Mouse (Mus musculus): ENCODE data around the gene Rpl6. TPM values are rescaled to one million over a fixed set of nuclear protein-coding genes. Genes with fewer than 3 reads are reported as not detected.

Rpl6 gene
- total RNA-seq (2014; rRNA removed) (343 and 354 TPM in 2 replicates), polyA plus RNA-seq (2015; fragmentation: Nextera tagmentation; extraction: Ambion mirVana) (359 and 380 TPM in 2 replicates)

DNA sequence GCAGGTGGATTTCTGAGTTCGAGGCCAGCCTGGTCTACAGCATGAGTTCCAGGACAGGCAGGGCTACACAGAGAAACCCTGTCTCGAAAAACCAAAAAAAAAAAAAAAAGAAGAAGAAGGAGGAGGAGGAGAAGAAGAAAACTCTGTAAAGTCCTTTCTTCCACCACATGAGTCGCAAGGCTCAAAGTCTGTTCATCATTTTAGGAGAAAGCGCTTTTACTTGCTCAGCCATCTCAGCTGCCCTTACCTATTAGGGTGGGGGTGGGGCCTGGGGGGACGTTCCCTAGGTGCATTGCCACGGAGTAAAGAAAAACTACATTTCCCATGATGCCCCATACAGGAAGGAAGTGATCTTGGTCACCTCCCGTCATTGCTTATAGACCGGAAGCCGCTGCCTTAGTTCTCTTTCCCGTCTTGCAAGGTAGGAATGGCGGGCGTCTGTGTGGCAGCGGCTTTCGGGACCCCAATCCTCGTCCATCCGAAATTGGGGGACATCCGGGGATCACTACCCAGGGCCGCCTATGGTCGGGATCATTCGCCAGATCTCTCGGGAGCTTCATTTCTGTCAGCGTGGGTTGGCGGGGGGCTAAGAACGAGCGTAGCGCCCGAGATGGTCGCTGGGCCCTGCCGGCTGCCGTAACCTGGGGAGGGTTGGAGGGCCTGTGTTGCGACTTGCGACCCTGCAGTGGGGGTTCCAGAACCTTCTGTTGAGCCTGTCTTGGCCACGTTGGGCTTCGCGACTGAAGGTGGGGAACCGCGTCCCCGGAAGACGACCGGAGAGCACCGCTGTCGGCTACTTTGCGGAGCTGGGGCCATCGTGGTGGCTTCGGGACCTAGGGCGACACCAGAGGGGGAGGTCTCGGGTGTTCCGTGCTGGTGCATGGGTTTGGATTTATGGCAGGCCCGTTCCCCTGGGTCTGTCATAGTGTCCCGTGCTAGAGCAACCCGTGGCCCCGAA is at the start of gene Rpl6:
TSS of gene Rpl6 (plus strand) at position 350 of the 958 bp plus-strand sequence.
- TF ChIP-seq CTCF (IDR thresholded peaks at IDR 0.05; ENCODE audit: low read depth): no peak
- Histone ChIP-seq H3K4me3 (ENCODE audit: low read length) (peak within 1 kb of the TSS; percentile 93), H3K9ac (replicated peaks; ENCODE audit: low read length) (peak within 1 kb of the TSS; percentile 94), H3K36me3 (ENCODE audit: insufficient read depth, low read length) (peaks cover 30% of the 10 kb centered on the region), H3K4me2 (ENCODE audit: low read depth, low read length) (peak within 1 kb of the TSS; percentile 82), H3K27ac (peak within 1 kb of the TSS; percentile 85), H3K4me1 (ENCODE audit: insufficient read depth, low read length) (no peaks in the 10 kb centered on the region), H3K9me3 (ENCODE audit: low read length) (no peaks in the 10 kb centered on the region), H3K27me3 (ENCODE audit: insufficient read depth, low read length) (no peaks in the 10 kb centered on the region)
- DNase-seq (ENCODE audit: low spot score) (peak; percentile 93), ATAC-seq (peak; percentile 95)
- WGBS: 2% methylated on average over 52 of the region's 52 CpGs

DNA sequence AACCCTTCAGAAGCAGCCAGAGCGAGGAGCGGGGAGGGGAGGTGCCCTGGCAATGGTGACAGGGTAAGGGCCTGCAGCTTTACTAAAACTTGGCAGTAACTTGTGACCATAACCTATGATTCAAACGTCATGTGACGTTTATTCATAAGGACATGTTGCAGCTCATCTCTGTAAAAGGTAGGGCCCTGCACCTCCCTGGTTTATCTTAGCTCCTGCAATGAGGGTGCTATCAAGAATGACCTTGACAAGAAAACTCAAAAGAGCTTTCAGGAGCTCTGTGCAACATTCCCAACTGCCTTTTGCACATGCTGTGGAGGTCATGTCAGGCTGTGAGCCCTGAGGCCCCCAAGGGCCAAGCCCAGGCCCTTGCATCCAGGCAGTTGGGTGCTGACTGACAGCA is 48.2 kb upstream of the Rpl6 start:
- WGBS: 87% methylated on average over 4 of the region's 4 CpGs
- H3K36me3 ChIP-seq (ENCODE audit: insufficient read depth, low read length): peaks cover 25% of the 10 kb centered on the region

DNA sequence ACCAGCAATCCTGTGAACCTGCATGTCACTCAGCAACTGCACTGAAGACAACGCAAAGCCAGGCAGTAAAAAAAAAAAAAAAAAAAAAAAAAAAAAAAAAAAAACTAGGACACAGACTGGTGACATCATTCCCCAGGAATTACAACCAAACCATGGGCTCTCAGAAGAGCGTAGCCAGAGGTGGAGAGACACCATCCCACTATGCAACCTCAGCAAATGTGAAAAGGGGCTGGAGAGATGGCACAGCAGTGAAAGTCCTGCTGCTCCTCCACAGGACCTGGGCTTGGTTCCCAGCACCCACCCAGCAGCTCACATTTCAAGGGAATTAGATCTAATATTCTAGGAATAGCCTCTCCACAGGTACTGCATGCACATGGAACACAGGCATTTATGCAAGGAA is 47.3 kb upstream of the Rpl6 start:
- Histone ChIP-seq H3K36me3 (ENCODE audit: insufficient read depth, low read length) (peaks cover 24% of the 10 kb centered on the region), H3K4me1 (ENCODE audit: insufficient read depth, low read length) (no peaks in the 10 kb centered on the region), H3K4me3 (ENCODE audit: low read length) (no peak overlapping the region), H3K9me3 (ENCODE audit: low read length) (no peaks in the 10 kb centered on the region), H3K27ac (no peak overlapping the region), H3K9ac (replicated peaks; ENCODE audit: low read length) (no peak overlapping the region), H3K27me3 (ENCODE audit: insufficient read depth, low read length) (no peaks in the 10 kb centered on the region), H3K4me2 (ENCODE audit: low read depth, low read length) (no peak overlapping the region)
- TF ChIP-seq CTCF (IDR thresholded peaks at IDR 0.05; ENCODE audit: low read depth): no peak
- no peak for DNase-seq (ENCODE audit: low spot score)
- 0 out of 2 replicates have a peak, but pooled peaks have one; percentile 32 for ATAC-seq
- WGBS: 71% methylated on average over 2 of the region's 2 CpGs

More for the DNA sequence above, 48.2 kb upstream of the Rpl6 start:
- TF ChIP-seq CTCF (IDR thresholded peaks at IDR 0.05; ENCODE audit: low read depth): no peak
- H3K27ac ChIP-seq: no peak overlapping the region
- no peak overlapping the region for H3K4me2 ChIP-seq (ENCODE audit: low read depth, low read length)
- ATAC-seq (no peak), DNase-seq (ENCODE audit: low spot score) (no peak)
- H3K9ac ChIP-seq (replicated peaks; ENCODE audit: low read length): no peak overlapping the region
- H3K27me3 ChIP-seq (ENCODE audit: insufficient read depth, low read length): no peaks in the 10 kb centered on the region
- H3K4me1 ChIP-seq (ENCODE audit: insufficient read depth, low read length): no peaks in the 10 kb centered on the region
- H3K9me3 ChIP-seq (ENCODE audit: low read length): no peaks in the 10 kb centered on the region
- H3K4me3 ChIP-seq (ENCODE audit: low read length): no peak overlapping the region

DNA sequence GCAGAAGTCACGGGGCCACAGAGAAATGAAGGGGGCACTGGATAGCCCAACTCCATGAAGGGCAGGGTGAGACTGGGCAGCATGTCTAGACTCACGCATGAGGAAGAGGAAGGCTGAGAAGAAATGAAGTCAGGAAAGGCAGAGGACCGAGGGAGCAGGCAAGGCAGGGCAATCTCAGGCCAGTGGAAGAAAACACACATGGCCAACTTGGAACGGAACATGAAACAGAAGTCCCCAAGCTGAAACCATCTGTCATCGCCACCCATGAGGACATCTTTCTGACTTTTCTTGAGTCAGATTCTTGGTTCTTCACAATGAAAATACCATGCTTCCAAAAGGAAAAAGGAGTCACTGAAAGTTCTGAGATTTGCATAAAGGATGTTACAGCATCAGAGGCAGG is 46.8 kb upstream of the Rpl6 start:
- DNase-seq (ENCODE audit: low spot score) (no peak), ATAC-seq (no peak)
- Histone ChIP-seq H3K27me3 (ENCODE audit: insufficient read depth, low read length) (no peaks in the 10 kb centered on the region), H3K9ac (replicated peaks; ENCODE audit: low read length) (no peak overlapping the region), H3K4me2 (ENCODE audit: low read depth, low read length) (no peak overlapping the region), H3K36me3 (ENCODE audit: insufficient read depth, low read length) (peaks cover 24% of the 10 kb centered on the region), H3K9me3 (ENCODE audit: low read length) (no peaks in the 10 kb centered on the region), H3K4me3 (ENCODE audit: low read length) (no peak overlapping the region), H3K27ac (no peak overlapping the region), H3K4me1 (ENCODE audit: insufficient read depth, low read length) (no peaks in the 10 kb centered on the region)
- WGBS: 93% methylated on average over 5 of the region's 5 CpGs
- no peak for TF ChIP-seq CTCF (IDR thresholded peaks at IDR 0.05; ENCODE audit: low read depth)

DNA sequence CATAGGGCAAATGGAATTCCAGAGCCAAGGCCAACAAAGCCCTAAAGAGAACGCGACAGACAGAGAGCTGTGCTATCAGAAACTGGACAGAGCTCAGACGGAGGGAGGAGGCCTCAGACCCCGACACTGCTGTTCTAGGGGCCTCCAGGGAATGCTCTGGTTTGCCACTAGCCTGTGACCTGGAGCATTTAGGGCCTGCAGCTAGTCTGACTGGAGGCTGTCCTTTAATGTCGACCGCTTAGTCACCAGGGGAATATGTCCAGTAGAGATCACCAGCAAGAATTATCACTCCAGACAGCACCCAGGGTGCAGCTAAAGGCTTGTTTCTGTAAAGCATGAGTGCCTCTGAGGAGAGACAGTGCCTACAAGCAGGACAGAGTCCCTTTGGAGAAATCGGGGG is 45.3 kb upstream of the Rpl6 start:
- Histone ChIP-seq H3K4me1 (ENCODE audit: insufficient read depth, low read length) (no peaks in the 10 kb centered on the region), H3K27ac (no peak overlapping the region), H3K27me3 (ENCODE audit: insufficient read depth, low read length) (no peaks in the 10 kb centered on the region), H3K4me2 (ENCODE audit: low read depth, low read length) (no peak overlapping the region), H3K9ac (replicated peaks; ENCODE audit: low read length) (no peak overlapping the region), H3K4me3 (ENCODE audit: low read length) (no peak overlapping the region), H3K9me3 (ENCODE audit: low read length) (no peaks in the 10 kb centered on the region), H3K36me3 (ENCODE audit: insufficient read depth, low read length) (peaks cover 28% of the 10 kb centered on the region)
- WGBS: 79% methylated on average over 7 of the region's 7 CpGs
- no peak for TF ChIP-seq CTCF (IDR thresholded peaks at IDR 0.05; ENCODE audit: low read depth)
- DNase-seq (ENCODE audit: low spot score) (no peak), ATAC-seq (no peak)

DNA sequence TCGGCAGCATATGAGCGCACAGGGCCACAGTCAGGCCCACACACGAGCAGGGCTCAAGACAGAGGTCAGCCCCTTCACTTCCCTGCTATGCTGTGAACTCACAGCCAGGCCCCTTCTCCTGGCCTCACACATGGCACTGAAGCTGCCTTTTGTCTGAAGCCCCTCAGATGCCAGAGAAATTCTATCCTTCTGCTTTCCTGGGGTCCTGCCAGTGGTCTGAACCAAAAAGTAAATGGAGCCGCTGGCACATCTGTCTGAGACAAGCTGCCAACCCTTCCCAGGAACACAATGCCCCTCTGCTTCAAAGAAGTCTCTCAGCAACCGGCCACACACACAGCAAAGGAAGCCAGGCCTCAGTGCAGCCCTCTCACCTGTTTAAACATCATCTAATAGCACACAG is 42.0 kb upstream of the Rpl6 start:
- Histone ChIP-seq H3K4me3 (ENCODE audit: low read length) (no peak overlapping the region), H3K9ac (replicated peaks; ENCODE audit: low read length) (no peak overlapping the region), H3K9me3 (ENCODE audit: low read length) (no peaks in the 10 kb centered on the region), H3K27ac (no peak overlapping the region), H3K4me1 (ENCODE audit: insufficient read depth, low read length) (no peaks in the 10 kb centered on the region), H3K36me3 (ENCODE audit: insufficient read depth, low read length) (peaks cover 48% of the 10 kb centered on the region), H3K27me3 (ENCODE audit: insufficient read depth, low read length) (no peaks in the 10 kb centered on the region), H3K4me2 (ENCODE audit: low read depth, low read length) (no peak overlapping the region)
- 57% methylated on average over 5 of the region's 5 CpGs for WGBS
- TF ChIP-seq CTCF (IDR thresholded peaks at IDR 0.05; ENCODE audit: low read depth): no peak
- DNase-seq (ENCODE audit: low spot score): no peak
- peak; percentile 43; the same call in 1 of the 2 replicates for ATAC-seq

DNA sequence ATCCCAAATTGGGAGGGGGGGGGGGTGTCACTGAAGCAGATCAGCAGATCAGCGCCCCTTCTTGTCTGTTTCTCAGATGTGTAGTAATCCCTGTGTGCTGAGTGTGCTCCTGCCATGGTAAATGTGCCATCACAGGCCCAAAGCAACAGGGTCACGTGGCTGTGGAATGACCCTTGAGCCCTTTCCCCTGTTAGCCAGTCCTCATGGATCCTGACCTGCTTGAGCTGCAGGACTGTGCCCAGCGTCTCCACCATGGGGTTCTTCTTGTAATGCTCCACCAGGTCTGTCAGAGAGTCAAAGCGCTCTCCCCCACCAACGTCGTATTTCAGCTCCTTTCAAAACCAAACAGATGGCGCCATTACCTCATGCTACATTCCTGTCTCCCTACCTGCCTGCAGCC is 41.4 kb upstream of the Rpl6 start:
- Histone ChIP-seq H3K4me3 (ENCODE audit: low read length) (no peak overlapping the region), H3K27me3 (ENCODE audit: insufficient read depth, low read length) (no peaks in the 10 kb centered on the region), H3K9ac (replicated peaks; ENCODE audit: low read length) (no peak overlapping the region), H3K9me3 (ENCODE audit: low read length) (no peaks in the 10 kb centered on the region), H3K27ac (no peak overlapping the region), H3K4me1 (ENCODE audit: insufficient read depth, low read length) (no peaks in the 10 kb centered on the region), H3K36me3 (ENCODE audit: insufficient read depth, low read length) (peaks cover 48% of the 10 kb centered on the region), H3K4me2 (ENCODE audit: low read depth, low read length) (no peak overlapping the region)
- no peak for TF ChIP-seq CTCF (IDR thresholded peaks at IDR 0.05; ENCODE audit: low read depth)
- 89% methylated on average over 7 of the region's 7 CpGs for WGBS
- DNase-seq (ENCODE audit: low spot score): no peak
- ATAC-seq: no peak
